Mouse (Mus musculus): Measurements from ENCODE around the gene Rgs17. TPM values are rescaled to one million over a fixed set of nuclear protein-coding genes. Genes with fewer than 3 reads are reported as not detected.

Gene Rgs17
- polyA plus RNA-seq, 1 experiment, result 0.07 TPM

- H3K36me3 ChIP-seq (ENCODE audit: control insufficient read depth, insufficient read depth, low read length), result no peaks in the 10 kb centered on the region
- H3K4me3 ChIP-seq (ENCODE audit: extremely low read depth, insufficient read depth, insufficient read length), result no peak overlapping the region
- TF ChIP-seq CTCF (IDR thresholded peaks at IDR 0.05; ENCODE audit: extremely low read depth, insufficient read depth, insufficient read length, insufficient replicate concordance), result no peak
- no peak for TF ChIP-seq POLR2A (IDR thresholded peaks at IDR 0.05; ENCODE audit: low read depth, low read length)
Observed at GRCm38 (mm10) chr10:5862669-5863068, 59.5 kb downstream of the Rgs17 start.

GRCm38 (mm10) chr10:5860849-5861248 is 61.4 kb downstream of the Rgs17 start:
- Histone ChIP-seq H3K4me1 (ENCODE audit: control insufficient read depth, insufficient read depth, insufficient read length) (peaks cover 3% of the 10 kb centered on the region; the same call in 1 of the 2 replicates), H3K36me3 (ENCODE audit: control insufficient read depth, insufficient read depth, low read length) (no peaks in the 10 kb centered on the region), H3K4me3 (ENCODE audit: extremely low read depth, insufficient read depth, insufficient read length) (no peak overlapping the region), H3K27me3 (ENCODE audit: control insufficient read depth, insufficient read depth, low read length) (no peaks in the 10 kb centered on the region), H3K27ac (ENCODE audit: insufficient read depth, low read length) (no peak overlapping the region)
- WGBS, result 89% methylated on average over 3 of the region's 3 CpGs
- TF ChIP-seq CTCF (IDR thresholded peaks at IDR 0.05; ENCODE audit: extremely low read depth, insufficient read depth, insufficient read length, insufficient replicate concordance) (no peak), POLR2A (IDR thresholded peaks at IDR 0.05; ENCODE audit: low read depth, low read length) (no peak)
- no peak for DNase-seq (ENCODE audit: low read depth in 1 of 2, low spot score in 2 of 2)

More at GRCm38 (mm10) chr10:5862669-5863068, 59.5 kb downstream of the Rgs17 start:
- H3K27me3 ChIP-seq (ENCODE audit: control insufficient read depth, insufficient read depth, low read length), result no peaks in the 10 kb centered on the region
- no peak overlapping the region for H3K27ac ChIP-seq (ENCODE audit: insufficient read depth, low read length)
- no peak for DNase-seq (ENCODE audit: low read depth in 1 of 2, low spot score in 2 of 2)
- peaks cover 3% of the 10 kb centered on the region; the same call in 1 of the 2 replicates for H3K4me1 ChIP-seq (ENCODE audit: control insufficient read depth, insufficient read depth, insufficient read length)
- 96% methylated on average over 3 of the region's 3 CpGs for WGBS

DNA sequence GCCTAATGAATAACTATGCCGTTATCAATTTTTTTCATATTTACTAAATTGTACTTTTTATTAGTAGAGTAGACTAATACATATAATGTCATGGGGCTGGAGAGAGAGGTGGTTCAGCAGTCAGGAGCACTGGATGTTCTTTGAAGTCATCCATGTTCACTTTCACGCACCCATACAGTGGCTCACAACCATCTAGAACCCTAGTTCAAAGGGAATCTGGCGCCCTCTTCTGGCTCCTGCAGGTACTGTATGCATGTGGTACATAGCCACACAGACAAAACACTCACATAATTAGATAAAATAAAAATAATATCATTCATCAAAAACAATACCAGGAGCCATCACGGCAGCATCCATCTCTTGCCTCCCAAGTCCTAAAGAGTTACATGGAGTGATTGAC is 62.5 kb downstream of the Rgs17 start:
- no peaks in the 10 kb centered on the region for H3K27me3 ChIP-seq (ENCODE audit: control insufficient read depth, insufficient read depth, low read length)
- no peak for DNase-seq (ENCODE audit: low read depth in 1 of 2, low spot score in 2 of 2)
- TF ChIP-seq POLR2A (IDR thresholded peaks at IDR 0.05; ENCODE audit: low read depth, low read length) (no peak), CTCF (IDR thresholded peaks at IDR 0.05; ENCODE audit: extremely low read depth, insufficient read depth, insufficient read length, insufficient replicate concordance) (peak; percentile 2; the same call in 1 of the 2 replicates)
- no peak overlapping the region for H3K27ac ChIP-seq (ENCODE audit: insufficient read depth, low read length)
- H3K4me3 ChIP-seq (ENCODE audit: extremely low read depth, insufficient read depth, insufficient read length), result no peak overlapping the region
- no peaks in the 10 kb centered on the region for H3K36me3 ChIP-seq (ENCODE audit: control insufficient read depth, insufficient read depth, low read length)
- peaks cover 3% of the 10 kb centered on the region; the same call in 1 of the 2 replicates for H3K4me1 ChIP-seq (ENCODE audit: control insufficient read depth, insufficient read depth, insufficient read length)
- 72% methylated on average over 4 of the region's 4 CpGs for WGBS

DNA sequence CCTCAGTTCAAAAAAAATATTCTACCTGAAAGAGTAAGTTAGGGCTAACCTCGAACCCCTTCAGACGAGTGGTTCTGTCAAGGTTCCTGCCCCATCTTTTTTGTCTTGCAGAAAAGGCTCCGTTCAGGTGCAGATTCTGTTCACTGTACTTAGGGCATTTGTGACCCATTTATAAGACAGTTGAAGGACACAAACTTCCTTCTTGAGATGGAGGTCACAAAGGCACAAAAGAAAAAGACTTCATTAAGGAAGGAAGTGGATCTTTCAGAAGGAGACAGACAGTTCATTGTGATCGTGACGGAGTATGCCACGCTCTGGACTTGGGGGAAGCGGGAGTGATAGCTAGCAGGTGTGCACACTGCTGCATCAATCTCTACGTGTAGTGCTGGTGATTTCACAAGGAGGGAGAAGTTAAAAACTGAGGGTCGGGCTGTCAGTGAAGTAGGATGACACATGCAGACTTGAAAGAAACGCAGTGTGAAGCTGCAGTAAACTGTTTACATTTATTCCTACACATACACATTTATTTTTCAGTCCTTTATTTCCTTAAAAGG is 64.1 kb downstream of the Rgs17 start:
- Histone ChIP-seq H3K27me3 (ENCODE audit: control insufficient read depth, insufficient read depth, low read length) (no peaks in the 10 kb centered on the region), H3K27ac (ENCODE audit: insufficient read depth, low read length) (no peak overlapping the region), H3K4me3 (ENCODE audit: extremely low read depth, insufficient read depth, insufficient read length) (no peak overlapping the region; the same call in 1 of the 2 replicates), H3K36me3 (ENCODE audit: control insufficient read depth, insufficient read depth, low read length) (no peaks in the 10 kb centered on the region), H3K4me1 (ENCODE audit: control insufficient read depth, insufficient read depth, insufficient read length) (peaks cover 3% of the 10 kb centered on the region; the same call in 1 of the 2 replicates)
- 21% methylated on average over 10 of the region's 10 CpGs for WGBS
- DNase-seq (ENCODE audit: low read depth in 1 of 2, low spot score in 2 of 2), result no peak
- TF ChIP-seq CTCF (IDR thresholded peaks at IDR 0.05; ENCODE audit: extremely low read depth, insufficient read depth, insufficient read length, insufficient replicate concordance) (no peak), POLR2A (IDR thresholded peaks at IDR 0.05; ENCODE audit: low read depth, low read length) (no peak)

- no peaks in the 10 kb centered on the region for H3K27me3 ChIP-seq (ENCODE audit: control insufficient read depth, insufficient read depth, low read length)
- DNase-seq (ENCODE audit: low read depth in 1 of 2, low spot score in 2 of 2), result no peak
- H3K27ac ChIP-seq (ENCODE audit: insufficient read depth, low read length), result no peak overlapping the region
- H3K4me3 ChIP-seq (ENCODE audit: extremely low read depth, insufficient read depth, insufficient read length), result no peak overlapping the region
- 84% methylated on average over 8 of the region's 8 CpGs for WGBS
- TF ChIP-seq CTCF (IDR thresholded peaks at IDR 0.05; ENCODE audit: extremely low read depth, insufficient read depth, insufficient read length, insufficient replicate concordance) (no peak), POLR2A (IDR thresholded peaks at IDR 0.05; ENCODE audit: low read depth, low read length) (no peak)
- no peaks in the 10 kb centered on the region for H3K36me3 ChIP-seq (ENCODE audit: control insufficient read depth, insufficient read depth, low read length)
- peaks cover 3% of the 10 kb centered on the region; the same call in 1 of the 2 replicates for H3K4me1 ChIP-seq (ENCODE audit: control insufficient read depth, insufficient read depth, insufficient read length)
Observed at GRCm38 (mm10) chr10:5853290-5853868, 68.8 kb downstream of the Rgs17 start.

GRCm38 (mm10) chr10:5846939-5847338 is 75.3 kb downstream of the Rgs17 start:
- no peaks in the 10 kb centered on the region for H3K27me3 ChIP-seq (ENCODE audit: control insufficient read depth, insufficient read depth, low read length)
- no peaks in the 10 kb centered on the region for H3K4me1 ChIP-seq (ENCODE audit: control insufficient read depth, insufficient read depth, insufficient read length)
- H3K36me3 ChIP-seq (ENCODE audit: control insufficient read depth, insufficient read depth, low read length), result no peaks in the 10 kb centered on the region
- WGBS, result 16% methylated on average over 2 of the region's 2 CpGs
- H3K27ac ChIP-seq (ENCODE audit: insufficient read depth, low read length), result no peak overlapping the region
- DNase-seq (ENCODE audit: low read depth in 1 of 2, low spot score in 2 of 2), result no peak
- H3K4me3 ChIP-seq (ENCODE audit: extremely low read depth, insufficient read depth, insufficient read length), result no peak overlapping the region
- no peak for TF ChIP-seq CTCF (IDR thresholded peaks at IDR 0.05; ENCODE audit: extremely low read depth, insufficient read depth, insufficient read length, insufficient replicate concordance)
- TF ChIP-seq POLR2A (IDR thresholded peaks at IDR 0.05; ENCODE audit: low read depth, low read length), result no peak

DNA sequence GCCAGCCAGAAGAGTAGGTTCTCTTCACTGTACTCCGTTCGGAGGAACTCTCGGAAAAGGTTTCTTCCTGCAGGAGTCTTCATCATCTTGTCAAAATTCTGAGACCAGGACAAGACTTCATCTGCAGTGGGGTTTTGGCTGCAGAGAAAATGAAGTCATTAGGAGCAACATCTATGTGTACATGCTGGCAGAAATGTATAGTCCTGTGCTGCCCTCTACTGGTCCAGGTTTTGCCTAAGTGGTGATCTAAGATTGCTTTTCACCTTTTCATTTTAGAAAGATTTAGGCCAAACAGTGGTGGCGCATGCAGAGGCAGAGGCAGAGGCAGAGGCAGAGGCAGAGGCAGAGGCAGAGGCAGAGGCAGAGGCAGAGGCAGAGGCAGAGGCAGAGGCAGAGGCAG is 80.8 kb downstream of the Rgs17 start:
- peak; percentile 29; the same call in 1 of the 2 replicates for TF ChIP-seq CTCF (IDR thresholded peaks at IDR 0.05; ENCODE audit: extremely low read depth, insufficient read depth, insufficient read length, insufficient replicate concordance)
- no peak for TF ChIP-seq POLR2A (IDR thresholded peaks at IDR 0.05; ENCODE audit: low read depth, low read length)
- H3K27me3 ChIP-seq (ENCODE audit: control insufficient read depth, insufficient read depth, low read length), result no peaks in the 10 kb centered on the region
- no peak overlapping the region for H3K4me3 ChIP-seq (ENCODE audit: extremely low read depth, insufficient read depth, insufficient read length)
- DNase-seq (ENCODE audit: low read depth in 1 of 2, low spot score in 2 of 2), result peak; percentile 58 to 59
- H3K27ac ChIP-seq (ENCODE audit: insufficient read depth, low read length), result no peak overlapping the region
- H3K36me3 ChIP-seq (ENCODE audit: control insufficient read depth, insufficient read depth, low read length), result no peaks in the 10 kb centered on the region
- H3K4me1 ChIP-seq (ENCODE audit: control insufficient read depth, insufficient read depth, insufficient read length), result no peaks in the 10 kb centered on the region
- 81% methylated on average over 4 of the region's 4 CpGs for WGBS

All from spleen, adult 2 months (tissue).